Mouse (Mus musculus): Measurements from ENCODE around the gene Glrx. TPM values are rescaled to one million over a fixed set of nuclear protein-coding genes. Genes with fewer than 3 reads are reported as not detected.
"Not testable (repeated sequence)": the region's sequence is repeated elsewhere in the genome, so short reads cannot be mapped to it uniquely, and the experiment has no call there.

Gene Glrx
- polyA plus RNA-seq, 1 experiment from 2014 or later, result 160 TPM

DNA sequence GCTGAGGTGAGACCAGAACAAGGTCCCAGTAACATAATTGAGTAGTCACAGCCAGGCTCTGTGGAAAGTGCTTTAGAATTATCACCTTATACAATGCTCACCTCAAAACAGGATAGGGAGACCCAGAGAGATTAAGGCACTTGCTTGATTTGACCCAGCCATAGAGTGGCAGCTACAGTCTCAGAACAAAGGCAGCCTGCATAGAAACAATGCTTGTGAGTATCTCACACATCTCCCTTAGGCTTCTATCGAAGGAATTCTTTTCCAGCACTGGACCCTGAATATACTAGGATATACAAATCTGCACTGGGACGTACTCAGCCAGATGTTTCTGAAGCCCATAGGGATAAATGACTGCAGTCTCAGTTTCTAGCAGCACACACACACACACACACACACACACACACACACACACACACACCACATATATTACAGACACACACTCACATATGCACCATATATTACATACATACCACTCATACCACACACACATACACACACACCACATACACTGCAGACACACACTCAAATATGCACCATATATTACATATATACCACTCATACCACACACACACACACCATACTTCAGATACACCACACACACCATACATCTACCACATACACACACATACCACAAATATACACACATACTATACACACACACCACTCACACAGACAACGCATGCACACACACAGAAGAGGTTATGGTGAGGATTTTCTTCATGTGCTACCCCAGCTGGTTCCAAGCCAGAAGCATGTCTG, 20.5 kb upstream of the Glrx start:
- Histone ChIP-seq H3K27ac (no peak overlapping the region), H3K4me2 (replicated peaks) (no peak overlapping the region), H3K4me1 (replicated peaks) (no peaks in the 10 kb centered on the region), H3K9ac (no peak overlapping the region), H3K4me3 (replicated peaks) (no peak overlapping the region), H3K27me3 (replicated peaks) (no peaks in the 10 kb centered on the region), H3K9me3 (no peaks in the 10 kb centered on the region), H3K36me3 (no peaks in the 10 kb centered on the region)
- 79% methylated on average over 3 of the region's 3 CpGs for WGBS
- ATAC-seq, result no peak

GRCm38 (mm10) chr13:75819898-75820297, 19.8 kb upstream of the Glrx start:
- no peak for ATAC-seq
- Histone ChIP-seq H3K9ac (no peak overlapping the region), H3K27ac (no peak overlapping the region), H3K27me3 (replicated peaks) (no peaks in the 10 kb centered on the region), H3K4me1 (replicated peaks) (no peaks in the 10 kb centered on the region), H3K4me3 (replicated peaks) (no peak overlapping the region), H3K36me3 (no peaks in the 10 kb centered on the region), H3K9me3 (no peaks in the 10 kb centered on the region), H3K4me2 (replicated peaks) (no peak overlapping the region)

DNA sequence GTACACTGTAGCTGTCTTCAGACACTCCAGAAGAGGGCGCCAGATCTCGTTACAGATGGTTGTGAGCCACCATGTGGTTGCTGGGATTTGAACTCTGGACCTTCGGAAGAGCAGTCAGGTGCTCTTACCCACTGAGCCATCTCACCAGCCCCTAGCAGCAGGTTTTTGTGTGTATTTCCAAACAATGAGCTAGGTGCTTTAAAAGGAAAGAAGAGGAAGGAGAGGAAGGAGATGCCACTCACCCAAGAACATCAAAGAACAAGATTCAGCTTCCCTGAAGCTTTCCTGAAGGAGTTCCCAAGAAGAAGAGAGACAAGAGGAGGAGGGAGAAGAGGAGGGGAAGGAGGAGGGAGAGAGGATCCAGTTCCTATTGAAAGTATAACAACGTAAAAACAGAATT, 17.3 kb upstream of the Glrx start:
- not testable (repeated sequence) for H3K9me3 ChIP-seq; ATAC-seq; H3K9ac ChIP-seq; H3K4me1 ChIP-seq (replicated peaks); H3K36me3 ChIP-seq; H3K27me3 ChIP-seq (replicated peaks); H3K4me3 ChIP-seq (replicated peaks); H3K4me2 ChIP-seq (replicated peaks); H3K27ac ChIP-seq
- WGBS, result 84% methylated on average over 4 of the region's 4 CpGs

- H3K36me3 ChIP-seq, result no peaks in the 10 kb centered on the region
- H3K4me3 ChIP-seq (replicated peaks), result no peak overlapping the region
- no peaks in the 10 kb centered on the region for H3K4me1 ChIP-seq (replicated peaks)
- H3K27ac ChIP-seq, result no peak overlapping the region
- WGBS, result 87% methylated on average over 9 of the region's 9 CpGs
- no peaks in the 10 kb centered on the region for H3K9me3 ChIP-seq
- no peaks in the 10 kb centered on the region for H3K27me3 ChIP-seq (replicated peaks)
- ATAC-seq, result no peak
- H3K9ac ChIP-seq, result no peak overlapping the region
- H3K4me2 ChIP-seq (replicated peaks), result no peak overlapping the region
Observed at GRCm38 (mm10) chr13:75823201-75823600, 16.5 kb upstream of the Glrx start.

- no peaks in the 10 kb centered on the region for H3K9me3 ChIP-seq
- WGBS, result 78% methylated on average over 5 of the region's 5 CpGs
- no peak for ATAC-seq
- H3K27me3 ChIP-seq (replicated peaks), result no peaks in the 10 kb centered on the region
- H3K9ac ChIP-seq, result no peak overlapping the region
- no peak overlapping the region for H3K4me3 ChIP-seq (replicated peaks)
- no peaks in the 10 kb centered on the region for H3K4me1 ChIP-seq (replicated peaks)
- H3K36me3 ChIP-seq, result no peaks in the 10 kb centered on the region
- no peak overlapping the region for H3K4me2 ChIP-seq (replicated peaks)
- H3K27ac ChIP-seq, result no peak overlapping the region
Observed at GRCm38 (mm10) chr13:75824611-75825319, 14.9 kb upstream of the Glrx start.

DNA sequence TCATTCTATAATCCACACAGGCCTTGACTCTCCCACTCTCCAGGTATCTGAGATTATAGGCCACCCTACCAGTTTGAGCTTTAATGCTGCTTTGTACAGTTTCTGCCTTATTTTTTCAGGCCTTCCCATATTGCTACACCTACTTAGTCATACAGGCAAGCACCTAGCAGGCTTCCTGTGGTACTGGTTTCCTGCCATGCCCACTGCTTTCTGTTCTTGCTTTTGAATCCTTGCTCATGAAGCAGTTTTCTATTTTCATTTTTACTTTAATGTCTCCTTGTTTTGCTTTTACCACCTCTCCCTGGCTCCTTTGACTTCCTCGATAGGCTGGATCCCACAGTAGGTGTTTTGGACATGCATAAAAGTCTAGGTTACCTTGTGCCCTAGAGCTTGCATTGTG, 14.3 kb upstream of the Glrx start:
- no peak overlapping the region for H3K9ac ChIP-seq
- no peak for ATAC-seq
- H3K4me2 ChIP-seq (replicated peaks), result no peak overlapping the region
- no peak overlapping the region for H3K27ac ChIP-seq
- H3K27me3 ChIP-seq (replicated peaks), result no peaks in the 10 kb centered on the region
- H3K9me3 ChIP-seq, result no peaks in the 10 kb centered on the region
- WGBS, result 95% methylated on average over 1 of the region's 1 CpGs
- H3K4me3 ChIP-seq (replicated peaks), result no peak overlapping the region
- no peaks in the 10 kb centered on the region for H3K4me1 ChIP-seq (replicated peaks)
- no peaks in the 10 kb centered on the region for H3K36me3 ChIP-seq

DNA sequence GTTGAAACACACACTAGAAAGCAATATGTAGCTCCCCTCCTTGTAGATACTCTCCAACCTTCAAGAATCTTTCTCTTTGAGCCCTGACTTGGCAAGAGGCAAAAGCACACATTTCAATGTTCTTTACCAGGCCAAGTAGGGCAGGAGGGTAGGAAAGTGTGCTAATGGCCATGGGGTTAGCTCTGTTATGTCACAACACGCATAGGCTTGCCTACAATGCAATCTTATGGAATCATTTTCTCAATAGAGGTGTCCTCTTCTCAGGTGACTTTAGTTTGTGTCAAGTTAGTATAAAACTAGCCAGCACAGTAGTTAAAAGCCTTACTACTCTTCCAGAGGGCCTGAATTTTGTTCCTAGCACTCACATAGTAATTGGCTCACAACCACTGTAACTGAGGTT, 9.0 kb upstream of the Glrx start:
- 82% methylated on average over 1 of the region's 1 CpGs for WGBS
- Histone ChIP-seq H3K9me3 (no peaks in the 10 kb centered on the region), H3K9ac (no peak overlapping the region), H3K27ac (no peak overlapping the region), H3K4me1 (replicated peaks) (no peaks in the 10 kb centered on the region), H3K36me3 (no peaks in the 10 kb centered on the region), H3K4me2 (replicated peaks) (no peak overlapping the region), H3K4me3 (replicated peaks) (no peak overlapping the region), H3K27me3 (replicated peaks) (no peaks in the 10 kb centered on the region)
- no peak for ATAC-seq

DNA sequence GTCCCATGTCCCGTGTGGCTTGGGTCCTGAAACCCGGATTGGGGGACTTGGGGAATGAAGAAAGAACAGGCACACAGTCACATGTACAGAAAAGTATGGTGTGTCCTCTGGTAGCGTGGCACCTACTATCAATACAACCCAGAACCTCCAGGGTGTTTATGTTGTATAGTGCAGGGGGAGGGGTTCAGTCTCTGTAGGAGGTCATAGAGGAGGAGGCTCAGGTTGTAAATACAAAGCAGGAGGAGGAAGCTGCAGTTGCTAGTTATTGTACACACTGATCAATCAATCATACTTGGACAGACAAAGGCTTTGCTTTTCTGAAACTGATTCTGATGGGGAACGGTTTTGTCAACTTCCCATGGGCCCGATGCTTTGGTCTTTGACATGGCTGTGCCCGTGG, 8.0 kb upstream of the Glrx start:
- ATAC-seq, result no peak
- Histone ChIP-seq H3K27me3 (replicated peaks) (no peaks in the 10 kb centered on the region), H3K9me3 (no peaks in the 10 kb centered on the region), H3K4me1 (replicated peaks) (peaks cover under 1% of the 10 kb centered on the region; the same call in 1 of the 2 replicates), H3K4me3 (replicated peaks) (no peak overlapping the region), H3K27ac (no peak overlapping the region), H3K36me3 (no peaks in the 10 kb centered on the region), H3K9ac (no peak overlapping the region), H3K4me2 (replicated peaks) (no peak overlapping the region)
- 72% methylated on average over 6 of the region's 6 CpGs for WGBS

DNA sequence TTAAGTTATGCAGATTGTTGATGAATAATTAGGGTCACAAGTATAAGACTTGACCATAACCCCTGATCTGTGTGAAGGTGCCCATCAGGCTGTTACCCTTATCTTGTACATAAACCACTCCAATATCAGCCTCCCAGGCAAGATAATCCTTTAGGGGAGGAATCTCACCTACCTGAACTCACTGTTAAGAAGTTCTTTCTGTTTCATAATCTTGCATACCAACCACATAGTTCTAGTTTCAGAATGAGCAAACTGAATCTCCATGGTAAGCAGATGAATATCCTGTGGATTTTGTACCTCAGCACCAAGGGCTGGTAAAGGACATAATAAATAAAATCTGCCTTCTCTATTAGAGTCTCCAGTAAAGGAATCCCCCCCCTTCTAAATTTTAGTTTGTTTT, 7.0 kb upstream of the Glrx start:
- no peaks in the 10 kb centered on the region for H3K36me3 ChIP-seq
- H3K9ac ChIP-seq, result no peak overlapping the region
- H3K4me3 ChIP-seq (replicated peaks), result no peak overlapping the region
- H3K4me2 ChIP-seq (replicated peaks), result no peak overlapping the region
- H3K27ac ChIP-seq, result no peak overlapping the region
- H3K9me3 ChIP-seq, result no peaks in the 10 kb centered on the region
- no peaks in the 10 kb centered on the region for H3K27me3 ChIP-seq (replicated peaks)
- H3K4me1 ChIP-seq (replicated peaks), result peaks cover 3% of the 10 kb centered on the region; the same call in 1 of the 2 replicates
- ATAC-seq, result no peak

- no peak overlapping the region for H3K4me2 ChIP-seq (replicated peaks)
- no peaks in the 10 kb centered on the region for H3K36me3 ChIP-seq
- H3K9ac ChIP-seq, result no peak overlapping the region
- no peak for ATAC-seq
- no peaks in the 10 kb centered on the region for H3K9me3 ChIP-seq
- no peak overlapping the region for H3K27ac ChIP-seq
- no peak overlapping the region for H3K4me3 ChIP-seq (replicated peaks)
- H3K27me3 ChIP-seq (replicated peaks), result no peaks in the 10 kb centered on the region
- peaks cover 3% of the 10 kb centered on the region; the same call in 1 of the 2 replicates for H3K4me1 ChIP-seq (replicated peaks)
Observed at GRCm38 (mm10) chr13:75833499-75833898, 6.2 kb upstream of the Glrx start.

- Histone ChIP-seq H3K4me2 (replicated peaks) (no peak overlapping the region), H3K4me1 (replicated peaks) (peaks cover 10% of the 10 kb centered on the region; the same call in 1 of the 2 replicates), H3K27me3 (replicated peaks) (no peaks in the 10 kb centered on the region), H3K27ac (peak overlapping the region; percentile 58; the same call in 1 of the 2 replicates), H3K9ac (no peak overlapping the region), H3K4me3 (replicated peaks) (no peak overlapping the region), H3K9me3 (no peaks in the 10 kb centered on the region), H3K36me3 (no peaks in the 10 kb centered on the region)
- peak; percentile 76 for ATAC-seq
- WGBS, result 45% methylated on average over 2 of the region's 2 CpGs
Observed at GRCm38 (mm10) chr13:75835461-75835860, 4.2 kb upstream of the Glrx start.

GRCm38 (mm10) chr13:75838506-75838905, 1.2 kb upstream of the Glrx start:
- 0 out of 2 replicates have a peak overlapping the region, but pooled peaks have one; percentile 40 for H3K27ac ChIP-seq
- no peak for ATAC-seq
- no peaks in the 10 kb centered on the region for H3K27me3 ChIP-seq (replicated peaks)
- no peaks in the 10 kb centered on the region for H3K36me3 ChIP-seq
- no peak overlapping the region for H3K4me3 ChIP-seq (replicated peaks)
- peaks cover 25% of the 10 kb centered on the region for H3K4me1 ChIP-seq (replicated peaks)
- no peaks in the 10 kb centered on the region for H3K9me3 ChIP-seq
- WGBS, result 88% methylated on average over 4 of the region's 4 CpGs
- H3K4me2 ChIP-seq (replicated peaks), result no peak overlapping the region
- no peak overlapping the region for H3K9ac ChIP-seq
